Mouse (Mus musculus) heart, adult 2 months (tissue): ENCODE measurements around the gene Eea1. TPM values are rescaled to one million over a fixed set of nuclear protein-coding genes. Genes with fewer than 3 reads are reported as not detected.

Experiments
- DNase-seq, 2 experiments: peaks; one replicate each; pipeline ENCODE4 v3.0.0; 2021
- H3K27ac ChIP-seq: fragments of 200-600 bp; 2 replicates; pipeline ENCODE4 v1.8.1; 2022
- H3K27me3 ChIP-seq: fragments of 200-500 bp; 2 replicates; pipeline ENCODE4 v1.6.1; 2012; ENCODE audit warnings: mild to moderate bottlenecking, low read length, inconsistent platforms, mixed read lengths; ENCODE audit not compliant: control insufficient read depth, insufficient read depth
- H3K36me3 ChIP-seq: fragments of 200-500 bp; 2 replicates; pipeline ENCODE4 v1.6.1; 2012; ENCODE audit warnings: low read length, inconsistent platforms; ENCODE audit not compliant: control insufficient read depth, insufficient read depth
- H3K4me1 ChIP-seq: fragments of 200-500 bp; 2 replicates; pipeline ENCODE4 v1.6.1; 2011; ENCODE audit warnings: low read length; ENCODE audit not compliant: control insufficient read depth, insufficient read depth
- H3K4me3 ChIP-seq: fragments of 200-600 bp; 2 replicates; pipeline ENCODE4 v1.8.1; 2022
- H3K79me2 ChIP-seq: fragments of 200-500 bp; replicated peaks from 2 replicates; pipeline ENCODE4 v1.6.1; 2012; ENCODE audit warnings: mild to moderate bottlenecking, inconsistent platforms, low read length, moderate library complexity, mixed read lengths; ENCODE audit not compliant: control insufficient read depth, insufficient read depth
- H3K9ac ChIP-seq: fragments of 200-500 bp; 2 replicates; pipeline ENCODE4 v1.6.1; 2012; ENCODE audit warnings: low read depth, mild to moderate bottlenecking, control low read depth, inconsistent platforms, low read length, mixed read lengths
- CTCF ChIP-seq: fragments of 200-600 bp; IDR thresholded peaks from 2 replicates; pipeline ENCODE4 v1.8.1; 2022; ENCODE audit warnings: antibody characterized with exemption, mild to moderate bottlenecking, moderate library complexity
- EP300 ChIP-seq: fragments of 200-500 bp; IDR thresholded peaks from 2 replicates; pipeline ENCODE4 v1.6.1; 2011; ENCODE audit warnings: low read depth, low read length, control low read depth; ENCODE audit not compliant: insufficient read depth
- POLR2A ChIP-seq: fragments of 200-500 bp; IDR thresholded peaks from 2 replicates; pipeline ENCODE4 v1.6.1; 2011; ENCODE audit warnings: mild to moderate bottlenecking, low read depth, low read length, control low read depth; ENCODE audit not compliant: insufficient read depth
- WGBS: fragments of 180-500 bp; shearing (Covaris S2); methylation state at CpG from one replicate; pipeline ENCODE4 v1.1.7; 2018; 5-methylcytosine and 5-hydroxymethylcytosine counted together
- intact Hi-C: fragments of 180-260 bp; cut with DNase I; formaldehyde crosslinking; loops from one replicate; pipeline ENCODE4 v1.15.1; 2025
- long read RNA-seq: library from polyadenylated mRNA; stranded (forward); transcript quantifications from one replicate; pipeline ENCODE4 v2.0.0, GENCODE M21; 2021
- polyA plus RNA-seq: library from polyadenylated mRNA; depleted of rRNA; stranded (reverse); fragments of >200 nt; gene quantifications from 2 replicates; pipeline ENCODE4 v1.2.3, GENCODE M21; 2012; rRNA removed
- total RNA-seq, 2 experiments: library from RNA; stranded (reverse); gene quantifications; 2 replicates each; pipeline ENCODE4 v1.2.3; 2021

The Eea1 gene
- total RNA-seq (10 to 100 TPM; 30.3 to 30.9 TPM), polyA plus RNA-seq (3.1 and 6.6 TPM in 2 replicates)
- long read RNA-seq, full-length matches to known transcripts: 7 of 13 reads
- long read RNA-seq, partial matches to known transcripts: 4 of 13 reads
- long read RNA-seq, other reads (novel, unspliced or antisense): 2 of 13 reads

- Histone ChIP-seq H3K27ac (peak within 1 kb of the TSS; percentile 95), H3K27me3 (no peaks in the 10 kb centered on the region), H3K4me1 (peaks cover 6% of the 10 kb centered on the region), H3K36me3 (peaks cover 10% of the 10 kb centered on the region), H3K79me2 (peaks cover 4% of the 10 kb centered on the region; the same call in 1 of the 2 replicates), H3K9ac (peak within 1 kb of the TSS; percentile 93), H3K4me3 (peak within 1 kb of the TSS; percentile 84)
- peak; percentile 98 for TF ChIP-seq POLR2A
- TF ChIP-seq EP300: no peak
- TF ChIP-seq CTCF: peak; percentile 51
- WGBS: under 1% methylated on average over 51 of the region's 59 CpGs
- peak; percentile 93 to 97 for DNase-seq
- intact Hi-C loops: no loop called here
Measured at GRCm38 (mm10) chr10:95940046-95940900, at the start of gene Eea1. Gene Eea1, plus strand, starts transcription at chr10:95940650.

GRCm38 (mm10) chr10:95891214-95891960 is 49.1 kb upstream of the Eea1 start:
- no peak for DNase-seq
- intact Hi-C loops: no loop called here
- no peak for TF ChIP-seq EP300
- Histone ChIP-seq H3K9ac (no peak overlapping the region), H3K4me3 (no peak overlapping the region), H3K4me1 (peaks cover 2% of the 10 kb centered on the region; the same call in 1 of the 2 replicates), H3K27me3 (no peaks in the 10 kb centered on the region), H3K36me3 (no peaks in the 10 kb centered on the region), H3K27ac (no peak overlapping the region), H3K79me2 (no peaks in the 10 kb centered on the region)
- WGBS: 77% methylated on average over 7 of the region's 7 CpGs

GRCm38 (mm10) chr10:95892132-95892531 is 48.3 kb upstream of the Eea1 start:
- Histone ChIP-seq H3K4me3 (no peak overlapping the region), H3K79me2 (no peaks in the 10 kb centered on the region), H3K4me1 (peaks cover 2% of the 10 kb centered on the region; the same call in 1 of the 2 replicates), H3K36me3 (no peaks in the 10 kb centered on the region), H3K9ac (no peak overlapping the region), H3K27ac (no peak overlapping the region), H3K27me3 (no peaks in the 10 kb centered on the region)
- intact Hi-C loops: no loop called here
- TF ChIP-seq POLR2A: no peak
- DNase-seq: no peak
- 75% methylated on average over 9 of the region's 9 CpGs for WGBS

- Histone ChIP-seq H3K9ac (no peak overlapping the region), H3K27me3 (no peaks in the 10 kb centered on the region), H3K27ac (no peak overlapping the region), H3K4me1 (peaks cover 2% of the 10 kb centered on the region; the same call in 1 of the 2 replicates), H3K79me2 (no peaks in the 10 kb centered on the region), H3K36me3 (no peaks in the 10 kb centered on the region), H3K4me3 (no peak overlapping the region)
- intact Hi-C loops: no loop called here
- WGBS: 95% methylated on average over 14 of the region's 14 CpGs
- DNase-seq: no peak
- TF ChIP-seq CTCF (no peak), POLR2A (no peak), EP300 (no peak)
Measured at GRCm38 (mm10) chr10:95893291-95893932, 47.0 kb upstream of the Eea1 start.

GRCm38 (mm10) chr10:95894036-95894855 is 46.2 kb upstream of the Eea1 start:
- peak overlapping the region; percentile 37 for H3K9ac ChIP-seq
- 8% methylated on average over 17 of the region's 17 CpGs for WGBS
- intact Hi-C loops: loop anchor here (1.0 to 2.0 kb wide), 3 partner anchors 35 to 405 kb away; no protein-coding TSS in a partner anchor
- DNase-seq: peak in 1 of 2 experiments; percentile 27
- no peaks in the 10 kb centered on the region for H3K79me2 ChIP-seq
- peaks cover 2% of the 10 kb centered on the region; the same call in 1 of the 2 replicates for H3K4me1 ChIP-seq
- H3K27ac ChIP-seq: peak overlapping the region; percentile 51
- H3K27me3 ChIP-seq: no peaks in the 10 kb centered on the region
- H3K36me3 ChIP-seq: no peaks in the 10 kb centered on the region
- TF ChIP-seq CTCF: no peak
- TF ChIP-seq POLR2A: no peak
- no peak for TF ChIP-seq EP300
- H3K4me3 ChIP-seq: peak overlapping the region; percentile 34
